Mouse (Mus musculus): Measurements from ENCODE around the gene Depdc7.

The Depdc7 gene

GRCm38 (mm10) chr2:104742741-104743064, at the start of gene Depdc7:
Depdc7 (minus strand) TSS chr2:104742878.
- DNase-seq (ENCODE audit: low spot score in 2 of 2): peak; percentile 64 to 71

GRCm38 (mm10) chr2:104774763-104775162, 32.1 kb upstream of the Depdc7 start:
- no peak for DNase-seq (ENCODE audit: low spot score in 2 of 2)

DNA sequence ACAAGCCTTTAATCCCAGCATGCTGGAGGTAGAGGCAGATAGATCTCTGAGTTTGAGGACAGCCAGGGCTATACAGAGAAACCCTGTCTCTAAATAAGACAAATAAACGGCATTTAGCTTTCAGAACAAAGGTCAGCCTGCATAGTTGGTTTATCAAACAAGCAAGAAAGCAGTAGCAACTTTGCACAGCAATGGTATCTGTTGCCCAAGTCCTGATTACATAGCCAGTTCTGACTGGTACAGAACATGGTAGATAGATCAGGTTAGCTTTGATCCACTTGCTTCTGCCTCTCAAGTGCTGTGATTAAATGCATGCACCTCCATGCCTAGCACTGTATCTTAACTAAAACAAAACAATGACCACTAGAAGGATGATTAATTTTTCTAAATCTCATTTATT, 26.0 kb upstream of the Depdc7 start:
- no peak for DNase-seq (ENCODE audit: low spot score in 2 of 2)

GRCm38 (mm10) chr2:104764018-104764417, 21.3 kb upstream of the Depdc7 start:
- no peak for DNase-seq (ENCODE audit: low spot score in 2 of 2)

DNA sequence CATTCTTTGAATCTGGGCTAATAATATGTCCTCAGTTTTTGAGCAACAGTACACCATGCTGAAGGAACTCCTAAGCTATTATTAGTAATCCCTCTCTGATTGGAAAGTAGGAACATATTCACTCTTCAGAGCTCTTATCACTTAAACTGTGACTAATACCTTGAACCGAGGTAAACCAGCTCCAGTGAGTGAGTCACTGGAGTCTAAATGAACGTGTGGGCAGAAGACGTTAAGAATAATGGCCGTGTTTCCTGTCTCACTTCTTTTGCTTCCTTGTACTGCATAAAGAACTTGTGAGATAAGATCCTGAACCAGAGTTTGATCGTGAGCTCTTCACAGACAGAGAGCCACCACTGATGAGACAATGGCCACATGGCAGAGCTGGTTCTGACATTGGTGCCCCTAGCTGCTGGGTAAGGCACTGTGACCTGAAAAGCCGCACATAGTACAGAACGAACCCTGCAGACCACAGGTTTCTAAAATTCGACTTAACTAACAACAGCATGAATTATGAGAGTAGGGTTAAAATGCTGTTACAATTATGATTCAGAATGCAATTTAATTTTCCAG, 20.5 kb upstream of the Depdc7 start:
- no peak for DNase-seq (ENCODE audit: low spot score in 2 of 2)

GRCm38 (mm10) chr2:104750611-104751010, 7.9 kb upstream of the Depdc7 start:
- no peak for DNase-seq (ENCODE audit: low spot score in 2 of 2)

DNA sequence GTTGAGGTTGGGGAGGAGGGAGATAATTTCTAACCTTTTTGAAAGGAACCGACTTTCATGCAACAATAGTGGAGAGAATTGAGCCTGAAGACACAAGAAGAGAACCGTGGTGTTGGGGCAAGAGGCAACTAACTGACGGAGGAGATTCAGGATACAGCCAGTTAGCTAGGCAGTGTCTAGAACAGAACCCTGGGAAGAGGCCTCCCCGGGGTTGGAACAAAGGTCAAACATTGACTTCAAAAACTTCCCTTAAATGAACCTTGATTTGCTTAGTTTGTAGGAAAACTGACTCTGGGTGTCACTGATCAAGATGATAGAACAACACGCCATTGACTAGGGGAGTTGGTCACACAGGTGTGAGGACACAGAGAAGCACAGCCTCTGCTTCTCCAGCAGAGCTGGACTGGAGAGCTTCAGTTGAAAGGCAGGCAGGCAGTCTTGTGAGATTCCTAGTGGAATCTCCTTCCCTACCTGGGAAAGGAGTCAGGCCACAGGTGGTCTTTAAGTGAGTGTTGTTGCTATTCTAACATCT, 6.0 kb upstream of the Depdc7 start:
- DNase-seq (ENCODE audit: low spot score in 2 of 2): no peak

GRCm38 (mm10) chr2:104746251-104746650, 3.6 kb upstream of the Depdc7 start:
- no peak for DNase-seq (ENCODE audit: low spot score in 2 of 2)

DNA sequence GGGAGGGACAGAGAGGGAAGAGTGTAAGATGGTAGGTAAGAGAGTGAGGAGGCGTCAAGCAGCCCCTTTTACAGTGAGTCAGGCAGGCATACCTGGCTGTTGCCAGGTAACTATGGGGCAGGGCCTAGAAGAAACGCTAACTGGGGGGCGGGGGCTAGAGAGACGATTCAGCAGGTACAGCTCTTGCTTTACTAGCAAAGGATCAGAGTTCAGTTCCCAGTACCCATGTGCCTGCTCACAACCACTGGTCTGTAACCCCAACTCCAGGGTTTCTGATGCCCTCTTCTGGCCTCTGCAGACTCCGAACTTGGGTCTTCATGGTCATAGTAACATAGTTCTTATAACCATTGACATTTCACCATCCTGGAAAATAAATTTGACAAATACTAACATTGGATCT, 1.3 kb upstream of the Depdc7 start:
- no peak for DNase-seq (ENCODE audit: low spot score in 2 of 2)

- DNase-seq (ENCODE audit: low spot score in 2 of 2): no peak
These were observed 482 bp upstream of the Depdc7 start for GRCm38 (mm10) chr2:104743160-104743559.

DNA sequence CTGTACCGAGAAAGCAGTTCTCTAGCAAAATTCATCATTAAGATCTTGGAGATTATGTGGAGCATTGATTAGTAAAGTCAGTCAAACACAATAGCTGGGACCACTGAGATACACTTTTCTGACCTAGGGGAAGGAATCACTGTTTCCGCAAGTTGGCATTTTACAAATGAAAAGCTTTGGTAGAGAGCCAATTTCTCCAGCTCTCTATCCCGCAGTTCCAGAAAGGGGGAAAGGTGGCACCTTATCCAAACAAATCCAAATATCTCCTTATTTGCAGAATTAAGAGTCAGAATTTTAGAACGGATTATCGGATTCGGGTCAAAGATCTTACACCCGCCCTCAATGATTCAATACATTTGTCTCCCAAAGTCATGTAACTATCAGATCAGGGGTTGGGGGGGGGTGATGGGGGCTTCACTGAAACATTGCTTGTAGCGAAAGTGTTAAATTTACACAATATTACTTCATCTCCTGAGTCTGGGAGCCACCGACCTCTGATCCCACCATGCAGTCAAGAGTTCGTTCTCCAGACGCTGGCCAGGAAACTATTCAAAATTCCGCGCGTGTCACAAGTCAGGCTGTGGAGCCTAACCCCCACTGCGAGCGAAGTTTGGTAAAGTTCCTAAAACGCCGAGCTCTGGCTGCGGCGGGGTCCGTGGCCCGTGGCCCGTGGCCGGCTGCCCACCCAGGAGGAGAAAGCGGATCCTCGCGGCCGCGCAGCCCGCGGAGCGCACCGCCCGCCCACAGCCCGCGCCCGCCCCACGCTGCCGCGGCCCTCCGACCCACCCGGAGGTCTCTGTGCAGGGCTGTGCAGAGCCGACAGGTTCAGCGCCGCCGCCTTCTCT, 560 bp downstream of the Depdc7 start:
- no peak for DNase-seq (ENCODE audit: low spot score in 2 of 2)

- no peak for DNase-seq (ENCODE audit: low spot score in 2 of 2)
These were observed 1.5 kb downstream of the Depdc7 start for GRCm38 (mm10) chr2:104741015-104741758.

GRCm38 (mm10) chr2:104740248-104740949, 2.3 kb downstream of the Depdc7 start:
- DNase-seq (ENCODE audit: low spot score in 2 of 2): no peak

DNA sequence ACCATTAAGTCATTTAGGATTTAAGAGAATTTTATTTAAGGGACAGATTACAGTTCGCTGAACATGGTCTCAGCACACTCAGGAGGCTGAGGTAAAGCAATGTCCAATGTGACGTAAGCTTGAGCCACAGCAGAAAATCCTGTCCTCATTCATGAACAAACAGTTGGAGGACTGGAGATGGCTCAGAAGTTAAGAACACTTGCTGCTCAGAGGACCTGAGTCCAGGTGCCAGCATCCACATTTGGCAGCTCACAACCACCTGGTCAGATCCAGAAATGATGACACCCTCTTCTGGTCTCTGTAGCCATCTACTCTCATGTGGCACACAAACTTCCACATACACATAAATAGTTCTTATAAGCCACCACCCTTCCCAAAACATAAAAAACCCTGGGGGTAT, 3.0 kb downstream of the Depdc7 start:
- no peak for DNase-seq (ENCODE audit: low spot score in 2 of 2)

DNA sequence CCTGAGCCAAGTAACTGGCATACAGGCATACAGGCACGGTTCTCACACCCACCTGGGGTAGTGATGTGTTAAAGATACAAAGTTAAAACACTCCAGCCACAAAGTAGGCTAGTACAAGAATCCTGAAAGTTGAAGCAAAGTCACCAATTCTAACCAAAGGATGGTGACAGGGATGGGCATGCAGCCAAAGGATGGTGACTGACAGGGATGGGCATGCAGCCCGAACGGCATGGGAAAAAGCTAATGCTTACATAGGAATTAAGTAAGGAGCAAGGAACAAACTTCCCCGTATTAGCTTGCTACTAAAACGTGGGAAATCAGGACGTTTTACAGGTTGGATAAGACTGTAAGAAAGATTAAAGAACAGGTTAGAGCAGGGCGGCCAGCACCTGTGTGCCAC, 6.4 kb downstream of the Depdc7 start:
- DNase-seq (ENCODE audit: low spot score in 2 of 2): no peak

- no peak for DNase-seq (ENCODE audit: low spot score in 2 of 2)
These were observed 10.0 kb downstream of the Depdc7 start for GRCm38 (mm10) chr2:104732562-104733256.

DNA sequence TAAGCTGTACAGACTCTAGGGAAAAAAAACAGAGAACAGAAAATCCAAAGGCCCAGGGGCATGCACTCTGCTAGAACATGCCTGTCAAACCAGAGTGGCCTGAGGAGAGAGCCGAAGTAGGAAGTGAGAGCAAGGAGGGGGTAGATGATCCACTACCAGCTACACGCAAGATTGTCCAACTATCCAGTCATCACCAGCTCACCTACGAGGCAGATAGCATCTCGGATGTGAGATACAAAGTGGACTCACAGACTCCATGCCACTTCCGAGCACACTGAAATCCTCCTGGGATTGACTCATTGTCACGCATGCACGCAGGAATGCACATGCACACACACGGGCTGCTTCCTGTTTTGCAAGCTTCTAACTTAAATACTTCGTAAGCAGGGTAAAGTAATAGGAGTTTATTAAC, 10.6 kb downstream of the Depdc7 start:
- no peak for DNase-seq (ENCODE audit: low spot score in 2 of 2)

GRCm38 (mm10) chr2:104727369-104727768, 15.3 kb downstream of the Depdc7 start:
- no peak for DNase-seq (ENCODE audit: low spot score in 2 of 2)

- no peak for DNase-seq (ENCODE audit: low spot score in 2 of 2)
These were observed 20.7 kb downstream of the Depdc7 start for GRCm38 (mm10) chr2:104722021-104722420.

GRCm38 (mm10) chr2:104717827-104718226, 24.9 kb downstream of the Depdc7 start:
- DNase-seq (ENCODE audit: low spot score in 2 of 2): no peak

- no peak for DNase-seq (ENCODE audit: low spot score in 2 of 2)
These were observed 25.4 kb downstream of the Depdc7 start for GRCm38 (mm10) chr2:104717231-104717735.

Measured in frontal cortex, postnatal 25 days (tissue).